Mouse (Mus musculus) left cerebral cortex, postnatal 25 days (tissue): ENCODE results near the gene Frmd4b. TPM values are rescaled to one million over a fixed set of nuclear protein-coding genes. Genes with fewer than 3 reads are reported as not detected.
A peak's percentile ranks its signal among the peaks of the same experiment; 100 is the strongest.

Source experiments
- DNase-seq, 2 experiments: peaks; one replicate each; pipeline ENCODE4 v3.0.0; 2022; ENCODE audit warnings: low spot score in 2 of 2, mixed read lengths in 1 of 2
- intact Hi-C: fragments of 180-260 bp; cut with DNase I; formaldehyde crosslinking; loops from one replicate; pipeline ENCODE4 v1.15.1; 2025
- total RNA-seq, 2 experiments: library from RNA; stranded (reverse); gene quantifications; 2 replicates each; pipeline ENCODE4 v1.2.3; 2021

Gene Frmd4b
- total RNA-seq, 2 experiments from 2014 or later, result 16.4 to 17.6 TPM

DNA sequence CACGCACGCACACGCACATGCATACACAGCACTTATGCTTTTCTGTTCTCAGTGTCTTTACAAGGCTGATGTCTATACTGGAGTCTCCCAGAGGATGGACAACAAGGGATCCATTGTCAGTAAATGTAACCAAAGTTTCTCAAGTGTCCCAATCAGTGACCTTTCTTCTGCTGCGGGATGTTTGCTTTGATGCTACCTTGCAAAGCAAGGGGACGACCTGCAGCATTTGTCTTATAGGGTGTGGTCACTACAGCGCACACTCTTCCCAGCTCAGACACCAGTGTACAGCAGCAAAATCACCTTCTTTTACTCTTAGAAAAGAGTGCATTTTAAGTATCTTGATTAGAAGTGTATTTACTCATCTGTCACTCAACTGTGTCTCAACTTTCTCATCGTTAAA lies 35.4 kb downstream of the Frmd4b start:
- intact Hi-C loops, result no loop called here

DNA sequence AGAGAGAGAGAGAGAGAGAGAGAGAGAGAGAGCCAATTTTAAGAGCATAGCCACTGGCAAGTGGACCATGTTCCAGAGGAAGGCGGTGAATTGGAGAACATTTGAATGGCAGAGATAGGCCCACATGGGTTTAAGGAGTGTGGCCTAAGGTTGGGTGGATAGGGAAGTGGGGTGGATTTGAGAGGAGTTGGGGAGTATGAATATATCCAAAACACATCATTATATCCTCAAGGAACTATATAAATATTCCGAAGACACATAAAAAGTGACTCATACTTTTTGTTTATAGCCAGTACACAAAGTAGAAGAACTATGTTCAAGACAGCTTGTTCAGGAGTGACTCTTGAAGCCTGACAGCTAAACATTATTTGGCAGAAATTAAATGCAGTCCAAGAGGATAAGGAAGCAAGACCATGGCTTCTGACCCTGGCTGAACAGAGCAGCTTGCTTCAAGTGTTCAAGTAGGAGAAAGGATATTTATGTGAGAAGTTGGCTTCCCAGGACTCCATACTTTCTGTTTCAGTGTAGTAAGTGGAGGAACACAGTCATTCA lies 36.8 kb downstream of the Frmd4b start:
- intact Hi-C loops, result no loop called here
- no peak for DNase-seq

More for the DNA sequence above, 35.4 kb downstream of the Frmd4b start:
- DNase-seq, result no peak

DNA sequence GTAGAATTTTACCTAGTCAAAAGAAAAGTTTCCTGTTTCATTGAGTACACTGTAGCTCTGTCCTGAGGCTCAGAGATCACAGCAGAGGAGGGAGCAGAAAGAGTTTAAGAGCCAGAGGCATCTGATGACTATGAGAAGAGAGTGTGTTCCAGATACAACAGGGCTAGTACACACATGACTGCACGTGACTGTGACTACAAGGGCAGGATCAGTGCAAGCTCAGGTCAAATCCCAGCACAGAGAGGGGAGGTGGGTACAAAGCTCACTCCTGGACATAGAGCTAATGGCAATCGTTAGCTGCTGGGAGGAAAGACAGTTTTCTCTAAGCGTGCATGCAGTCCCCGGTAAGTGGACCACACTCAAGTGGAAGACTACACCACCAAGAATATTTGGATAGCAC lies 37.6 kb downstream of the Frmd4b start:
- intact Hi-C loops, result no loop called here
- DNase-seq, result no peak

DNA sequence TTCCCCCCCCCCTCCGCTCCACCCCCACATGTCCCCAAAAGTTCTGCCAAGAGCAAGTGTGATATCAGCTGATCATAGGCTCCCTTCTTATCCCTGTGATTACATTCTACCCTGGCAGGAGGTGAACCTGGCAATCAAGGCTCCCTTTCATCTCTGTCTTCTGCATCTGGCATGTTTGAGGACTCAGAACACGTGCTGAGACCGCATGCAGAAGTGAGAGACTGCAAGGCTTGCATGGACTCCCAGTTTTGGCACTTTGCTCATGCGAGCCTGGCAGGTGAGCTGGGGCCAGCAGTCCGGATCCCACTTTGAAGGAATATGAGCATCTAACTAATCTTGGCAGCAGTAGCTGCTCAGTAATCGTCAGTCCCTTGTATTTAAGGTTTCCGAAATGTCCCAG lies 39.1 kb downstream of the Frmd4b start:
- peak in 1 of 2 experiments; percentile 12 for DNase-seq
- intact Hi-C loops, result no loop called here

DNA sequence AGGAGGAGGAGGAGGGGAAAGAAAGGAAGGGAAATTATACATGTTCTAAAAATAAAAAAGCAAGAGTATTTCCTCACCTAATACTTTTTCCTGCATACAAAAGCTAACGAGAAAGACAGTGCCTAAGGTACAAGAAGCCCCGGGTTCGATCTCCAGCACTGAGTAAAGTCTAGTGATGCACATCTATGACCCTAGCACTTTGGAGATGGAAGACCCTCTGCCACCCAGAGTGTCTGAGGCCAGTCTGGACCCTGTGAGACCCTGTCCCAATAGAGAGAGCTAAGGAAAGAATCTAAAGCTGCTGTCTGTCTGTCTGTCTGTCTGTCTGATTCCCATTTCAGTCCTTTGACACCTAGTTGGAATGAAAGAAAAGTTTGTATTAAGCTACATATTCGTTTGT lies 40.0 kb downstream of the Frmd4b start:
- intact Hi-C loops, result no loop called here
- DNase-seq, result no peak

DNA sequence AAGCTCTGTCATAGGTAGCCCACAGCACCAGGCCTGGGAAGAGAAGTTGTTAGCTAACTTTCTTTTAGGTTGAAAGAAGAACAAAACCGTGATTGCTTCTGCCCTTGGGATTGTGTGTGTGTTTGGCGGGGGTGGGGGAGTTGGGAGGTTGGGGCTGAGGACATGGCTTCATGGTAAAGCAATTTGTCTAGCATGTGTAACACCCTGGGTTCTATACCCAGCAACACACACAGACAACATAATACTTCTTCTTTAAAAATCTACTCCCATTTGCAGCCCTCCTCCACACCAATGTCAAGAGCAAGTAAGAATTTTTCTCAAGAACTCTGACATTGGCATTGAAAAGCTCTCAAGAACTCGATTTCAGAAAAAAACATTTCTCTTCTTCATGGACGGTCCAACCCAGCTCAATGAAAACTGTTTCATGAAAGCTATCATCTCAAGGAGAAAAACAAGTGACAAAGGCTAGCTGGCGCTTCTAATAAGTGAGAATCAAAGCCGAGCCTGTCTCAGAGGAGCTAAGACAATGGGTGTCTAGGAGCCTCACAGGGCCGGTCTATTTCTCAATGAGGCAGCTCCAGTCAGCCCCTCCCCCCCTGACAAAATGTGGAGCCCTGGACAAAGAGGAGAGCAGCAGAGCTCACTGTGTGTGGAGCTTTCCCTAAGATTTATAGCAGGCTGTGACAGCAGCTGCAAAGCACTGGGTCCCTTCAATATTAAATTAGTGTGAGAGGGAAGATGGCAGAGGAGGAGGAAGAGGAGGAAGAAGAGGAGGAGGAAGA lies 40.6 kb downstream of the Frmd4b start:
- DNase-seq, result no peak
- intact Hi-C loops, result no loop called here

DNA sequence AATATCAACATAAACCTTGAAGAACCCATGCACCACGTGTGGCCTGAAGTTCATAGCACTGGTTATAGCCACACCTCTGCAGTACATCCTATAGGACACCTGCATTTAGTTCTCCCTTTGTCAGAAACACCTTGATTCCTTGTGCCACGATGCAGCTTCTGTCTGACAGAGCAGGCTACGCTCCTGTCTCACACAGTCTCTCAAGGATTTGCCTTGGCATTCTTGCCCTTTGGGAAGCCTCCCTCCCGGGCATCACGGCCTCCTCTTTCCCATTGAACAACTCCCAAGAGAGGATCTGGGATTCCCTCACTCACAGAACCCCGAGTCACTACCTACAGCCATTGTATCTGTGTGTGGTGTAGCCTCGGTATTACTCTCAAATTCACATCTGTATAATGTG lies 41.2 kb downstream of the Frmd4b start:
- no peak for DNase-seq
- intact Hi-C loops, result no loop called here

DNA sequence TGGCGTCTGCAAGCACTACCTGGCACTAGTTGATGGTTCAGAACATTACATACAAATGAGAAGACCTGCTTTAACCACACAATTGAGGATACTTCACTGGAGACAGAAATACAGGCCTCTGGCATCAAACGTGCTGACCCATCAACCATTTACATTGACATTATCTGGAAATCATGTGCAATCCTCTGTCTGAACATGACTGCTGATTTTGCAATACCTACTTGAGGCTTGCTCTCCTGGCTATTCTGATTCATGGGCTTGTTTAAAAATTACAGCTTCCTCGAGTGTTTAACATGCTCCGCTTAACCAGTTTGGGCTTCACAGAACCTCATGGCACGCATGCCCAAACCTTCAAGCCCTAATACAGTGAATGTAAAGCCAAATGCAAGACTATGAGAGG lies 42.4 kb downstream of the Frmd4b start:
- no peak for DNase-seq
- intact Hi-C loops, result no loop called here

DNA sequence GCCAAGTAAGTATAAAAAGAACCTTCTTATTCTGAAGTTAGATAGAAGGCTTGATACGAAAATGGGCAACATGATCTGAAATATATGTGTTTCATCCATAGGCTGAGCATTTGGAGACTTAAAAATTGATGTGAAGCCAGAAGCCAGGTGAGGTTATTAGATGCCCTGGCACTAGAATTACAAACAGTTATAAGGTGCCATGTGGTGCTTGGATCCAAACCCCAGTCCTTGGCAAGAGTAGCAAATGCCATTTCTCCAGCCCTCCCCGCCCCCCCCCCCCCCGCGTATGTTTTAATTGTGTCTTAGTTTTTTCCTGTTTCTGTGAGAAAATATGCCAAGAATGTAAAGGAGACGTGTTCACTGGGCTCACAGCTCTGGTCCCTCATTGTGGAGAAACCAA lies 45.1 kb downstream of the Frmd4b start:
- DNase-seq, result no peak
- intact Hi-C loops, result no loop called here

DNA sequence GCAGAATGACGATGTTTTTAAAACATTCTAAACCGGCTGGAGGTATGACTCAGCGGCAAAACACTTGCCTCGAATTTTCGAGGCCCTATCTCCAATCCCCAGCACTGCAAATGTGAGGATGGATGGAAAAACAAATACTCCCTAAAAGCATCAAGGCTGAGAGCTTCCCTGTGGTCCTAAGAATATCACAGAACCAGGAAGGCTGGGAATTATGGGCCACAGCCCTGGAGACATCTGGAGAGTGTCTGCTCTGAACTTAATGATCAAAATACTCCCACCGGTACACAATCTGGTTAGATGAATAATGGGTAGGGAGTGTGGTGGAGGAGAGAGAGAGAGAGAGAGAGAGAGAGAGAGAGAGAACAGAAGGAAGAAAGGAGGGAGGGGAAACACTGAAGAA lies 48.8 kb downstream of the Frmd4b start:
- intact Hi-C loops, result no loop called here

DNA sequence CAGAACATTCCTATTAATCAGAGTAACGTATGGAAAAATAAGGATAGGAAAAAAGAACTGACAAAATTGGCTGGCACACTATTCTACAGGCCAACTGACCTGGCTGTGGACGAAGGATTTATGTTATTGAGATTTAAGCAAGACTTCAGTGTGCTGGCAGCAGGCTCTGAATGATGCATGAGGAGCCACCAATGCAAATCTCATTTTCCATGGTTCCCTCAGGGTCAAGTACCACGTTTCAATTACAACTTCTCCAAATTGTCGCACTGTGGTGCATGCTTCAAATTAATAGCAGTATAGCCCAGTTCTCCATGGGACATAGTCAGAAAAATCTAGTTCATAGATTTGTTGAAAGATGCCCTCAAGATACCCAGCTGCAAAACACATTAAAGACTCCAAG lies 50.6 kb downstream of the Frmd4b start:
- intact Hi-C loops, result no loop called here
- no peak for DNase-seq

More for the DNA sequence above, 48.8 kb downstream of the Frmd4b start:
- DNase-seq, result no peak

DNA sequence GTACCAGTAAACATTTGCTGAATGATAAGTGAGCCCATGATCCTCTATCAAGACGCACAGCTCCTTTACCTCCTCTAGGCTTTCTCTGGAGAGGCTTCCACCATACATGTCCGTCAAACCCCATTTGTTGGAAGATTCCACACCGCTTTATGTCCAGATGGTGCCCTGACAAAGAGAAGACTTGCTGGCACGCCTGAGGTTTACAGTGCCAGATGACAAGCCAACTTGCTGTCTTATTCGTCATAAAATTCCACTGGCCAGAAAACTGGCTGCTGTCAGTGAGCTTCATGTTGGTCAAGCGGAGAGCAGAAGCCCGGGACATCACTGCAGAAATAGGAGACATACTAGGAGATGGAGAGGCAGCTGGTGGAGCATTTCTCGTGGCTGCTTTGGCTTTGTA lies 60.2 kb downstream of the Frmd4b start:
- intact Hi-C loops, result no loop called here
- no peak for DNase-seq

DNA sequence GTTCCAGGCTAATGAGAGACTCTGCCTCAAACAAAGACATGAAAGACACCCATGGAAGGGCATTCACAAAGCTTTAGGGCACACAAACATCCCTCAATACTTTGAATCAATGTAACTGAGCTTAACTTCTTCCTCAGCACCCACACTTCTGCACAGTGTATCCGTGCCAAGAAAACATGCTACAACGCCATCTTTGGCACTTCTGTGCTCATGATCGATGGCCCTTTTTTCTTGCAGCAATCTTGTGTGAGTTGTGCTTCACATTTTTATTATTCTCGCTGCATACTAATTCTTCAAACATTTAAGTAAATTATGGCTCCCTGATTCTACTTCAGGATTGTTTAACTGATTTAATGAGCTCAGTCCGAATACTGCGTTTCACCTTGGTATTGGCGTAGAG lies 61.7 kb downstream of the Frmd4b start:
- DNase-seq, result no peak

DNA sequence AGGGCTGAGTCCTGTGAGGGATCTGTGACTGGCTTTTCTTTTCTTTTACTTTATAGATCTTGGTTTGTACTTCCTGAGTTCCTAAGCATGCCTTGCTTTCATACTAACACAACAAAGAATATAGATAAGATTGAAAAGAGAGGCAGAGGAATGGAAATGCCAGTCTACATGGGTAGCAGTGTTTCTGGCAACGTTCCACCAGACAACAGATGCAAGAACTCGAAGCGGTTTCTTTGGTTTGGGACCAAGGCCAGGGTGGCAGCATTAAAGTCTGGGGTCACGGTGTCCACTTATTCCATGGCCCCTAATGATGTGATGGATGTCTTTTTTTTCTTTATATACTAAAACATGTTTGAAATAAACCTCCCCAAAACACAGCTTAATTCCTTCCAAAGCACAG lies 63.9 kb downstream of the Frmd4b start:
- no peak for DNase-seq
- intact Hi-C loops, result no loop called here

More for the DNA sequence above, 61.7 kb downstream of the Frmd4b start:
- intact Hi-C loops, result no loop called here

DNA sequence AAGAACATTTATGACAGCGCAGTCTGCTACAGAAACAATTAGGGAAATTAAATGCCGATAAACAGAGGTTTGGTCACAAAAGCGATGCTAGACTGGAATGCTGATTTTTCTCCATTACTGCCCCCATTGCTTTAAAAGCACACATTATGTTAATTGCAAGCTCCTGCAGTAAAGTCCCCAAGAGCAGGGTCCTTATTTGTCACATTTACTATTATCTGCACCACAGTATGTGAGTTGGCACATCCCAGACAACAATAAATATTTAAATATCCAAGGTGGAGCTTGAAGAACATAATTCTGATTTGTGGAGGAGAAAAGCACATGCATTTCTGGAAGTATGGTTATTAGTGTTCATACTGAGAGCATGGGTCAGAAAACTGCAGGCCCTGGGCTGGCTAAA lies 64.8 kb downstream of the Frmd4b start:
- intact Hi-C loops, result no loop called here
- no peak for DNase-seq

DNA sequence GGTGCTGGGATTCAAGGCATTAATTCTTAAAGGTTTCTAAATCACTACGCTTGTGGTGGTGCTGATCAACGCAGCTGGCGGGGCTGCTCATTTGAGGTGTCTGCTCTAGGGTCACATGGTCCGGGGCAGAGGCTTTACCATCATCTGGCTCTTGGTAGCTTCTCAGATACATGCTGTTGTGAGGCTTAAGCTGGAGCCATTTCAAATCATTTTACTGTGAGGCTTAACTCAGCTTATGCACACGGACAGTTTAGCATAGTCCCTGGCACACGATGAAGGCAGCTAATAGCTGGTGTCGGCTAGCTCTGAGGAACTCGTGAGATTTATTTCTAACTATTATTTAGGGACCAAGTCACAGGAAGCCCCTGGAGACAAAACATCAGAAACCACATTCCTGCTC lies 65.5 kb downstream of the Frmd4b start:
- no peak for DNase-seq
- intact Hi-C loops, result no loop called here

DNA sequence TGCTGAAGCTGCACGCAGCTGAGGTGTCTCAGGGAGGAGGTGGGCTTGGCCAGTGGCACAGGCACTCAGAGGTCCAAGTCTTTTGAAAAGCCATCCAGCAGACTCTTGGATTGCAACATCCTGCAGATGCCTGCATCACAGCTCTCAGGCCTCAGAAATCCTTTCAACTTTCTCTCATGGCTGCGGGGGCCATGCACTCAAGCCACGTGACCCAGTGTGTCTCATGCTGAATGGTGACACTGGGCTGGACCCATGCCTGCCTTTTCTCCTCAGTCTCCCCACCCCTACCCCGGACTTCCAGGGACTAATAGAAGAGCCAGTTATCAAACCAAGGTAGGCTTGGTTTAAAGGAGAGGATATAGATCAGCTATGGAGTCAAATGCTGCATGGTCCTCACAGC lies 66.2 kb downstream of the Frmd4b start:
- intact Hi-C loops, result no loop called here
- DNase-seq, result no peak

DNA sequence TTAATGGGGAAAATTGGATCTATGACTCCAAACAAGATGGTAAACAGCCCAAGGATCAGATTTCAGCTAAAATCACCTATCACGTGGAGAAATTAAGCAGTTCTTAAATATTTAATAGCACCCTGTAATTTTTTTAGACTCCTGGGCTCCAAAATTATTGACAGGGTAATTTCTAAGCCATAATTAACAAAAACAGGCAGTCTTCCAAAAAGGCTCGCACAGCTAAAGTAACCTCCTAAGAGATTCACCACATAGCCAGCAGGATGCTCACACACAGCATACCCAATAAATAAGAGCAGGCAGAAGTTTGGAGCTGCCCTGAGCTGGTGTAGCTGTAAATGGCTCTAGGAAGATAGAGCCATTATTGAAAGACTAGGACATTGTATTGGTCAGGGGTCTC lies 76.9 kb downstream of the Frmd4b start:
- intact Hi-C loops, result no loop called here
- DNase-seq, result no peak

DNA sequence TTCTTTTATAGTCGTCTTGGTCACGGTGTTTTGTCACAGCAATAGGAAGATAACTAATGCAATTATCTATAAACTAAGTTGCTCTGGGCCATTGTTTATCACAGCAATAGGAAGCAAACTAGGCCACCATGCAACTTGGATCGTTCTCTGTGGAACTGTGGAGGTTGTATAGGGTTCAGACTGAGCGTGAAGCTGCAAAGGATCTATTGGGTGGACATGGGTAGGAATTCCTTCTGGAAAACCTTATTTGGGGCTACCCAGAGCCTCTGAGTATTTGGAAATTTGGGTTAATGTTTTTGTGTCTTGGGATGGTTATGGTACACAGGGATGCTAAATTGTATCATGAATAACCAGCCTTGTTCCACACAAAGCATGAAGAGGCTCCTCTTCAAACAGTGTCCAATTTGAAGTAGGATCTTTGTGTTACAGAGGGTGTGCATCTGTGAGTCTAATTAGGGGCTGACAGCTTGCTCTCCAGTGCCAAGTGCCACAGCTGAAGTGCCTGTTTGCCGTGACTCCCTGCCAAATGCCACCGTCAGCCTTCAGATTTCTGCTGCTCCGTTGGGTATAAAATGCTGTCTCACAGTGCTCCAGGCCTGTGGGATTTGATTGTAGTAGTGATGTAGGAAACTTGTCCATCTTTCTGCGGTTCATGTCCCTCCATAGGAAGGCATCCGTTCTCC lies 81.4 kb downstream of the Frmd4b start:
- intact Hi-C loops, result no loop called here
- DNase-seq, result peak in 1 of 2 experiments; percentile 36

DNA sequence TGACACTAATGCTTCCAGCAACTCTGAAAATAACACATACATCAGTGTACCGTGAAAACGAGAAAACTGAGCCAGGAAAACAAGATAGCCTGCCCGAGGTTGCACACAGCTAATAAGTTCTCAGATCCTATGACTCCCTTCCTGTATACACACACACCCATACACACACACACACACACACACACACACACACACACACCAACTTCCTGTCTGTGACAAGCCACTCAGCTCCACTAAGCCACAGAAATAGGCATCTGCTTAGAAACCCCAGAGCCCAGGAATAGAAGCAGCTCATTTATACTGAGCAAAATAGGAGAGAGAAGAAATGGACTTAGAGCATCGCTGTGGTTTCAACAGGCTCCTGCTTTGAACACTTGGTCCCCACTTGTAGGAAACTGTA lies 86.3 kb downstream of the Frmd4b start:
- DNase-seq, result peak in 1 of 2 experiments; percentile 28
- intact Hi-C loops, result no loop called here
